Mouse (Mus musculus) myocyte (in vitro differentiated cells): ENCODE results near the gene Cd101.

Experiments used
- CEBPB ChIP-seq: IDR thresholded peaks from 2 replicates; pipeline ENCODE4 v1.6.1; 2011; ENCODE audit warnings: mild to moderate bottlenecking, moderate library complexity; ENCODE audit not compliant: poor library complexity, insufficient read depth, severe bottlenecking
- E2F4 ChIP-seq: IDR thresholded peaks from one replicate; pipeline ENCODE4 v1.6.1; 2011; ENCODE audit warnings: mild to moderate bottlenecking, control low read depth, moderate library complexity; ENCODE audit not compliant: insufficient read depth
- MAX ChIP-seq: IDR thresholded peaks from one replicate; pipeline ENCODE4 v1.6.1; 2011; ENCODE audit warnings: low read depth, mild to moderate bottlenecking, control low read depth
- POLR2A ChIP-seq: IDR thresholded peaks from one replicate; pipeline ENCODE4 v1.6.1; 2011; ENCODE audit warnings: low read depth, mild to moderate bottlenecking, control low read depth, moderate library complexity; ENCODE audit not compliant: insufficient read length
- POLR2AphosphoS2 ChIP-seq: IDR thresholded peaks from one replicate; pipeline ENCODE4 v1.6.1; 2011; ENCODE audit warnings: low read depth, control low read depth; ENCODE audit not compliant: insufficient read length
- REST ChIP-seq: IDR thresholded peaks from one replicate; pipeline ENCODE4 v1.6.1; 2011; ENCODE audit warnings: mild to moderate bottlenecking, control low read depth, moderate library complexity; ENCODE audit not compliant: insufficient read depth, insufficient read length
- TCF12 ChIP-seq: IDR thresholded peaks from one replicate; pipeline ENCODE4 v1.6.1; 2011; ENCODE audit warnings: mild to moderate bottlenecking, control low read depth; ENCODE audit not compliant: poor library complexity, insufficient read depth, severe bottlenecking
- TCF3 ChIP-seq: IDR thresholded peaks from one replicate; pipeline ENCODE4 v1.6.1; 2011; ENCODE audit warnings: low read depth, control low read depth; ENCODE audit not compliant: insufficient read length
- USF1 ChIP-seq: IDR thresholded peaks from one replicate; pipeline ENCODE4 v1.6.1; 2011; ENCODE audit warnings: low read depth, mild to moderate bottlenecking, control low read depth, moderate library complexity

GRCm38 (mm10) chr3:100951531-100951930 lies 77.8 kb downstream of the Cd101 start:
- TF ChIP-seq TCF12 (no peak), E2F4 (no peak), POLR2A (no peak), USF1 (no peak), MAX (no peak), TCF3 (no peak), REST (no peak), POLR2AphosphoS2 (no peak), CEBPB (no peak)
